Mouse (Mus musculus): ENCODE data around the gene Espn. TPM values are rescaled to one million over a fixed set of nuclear protein-coding genes. Genes with fewer than 3 reads are reported as not detected.

The Espn gene
- total and polyA plus RNA-seq, 3 experiments, result 4.3 to 48.0 (median 9.3) TPM

GRCm38 (mm10) chr4:152182205-152182604 lies 30.0 kb upstream of the Espn start:
- DNase-seq (ENCODE audit: low spot score) (no peak), ATAC-seq (ENCODE audit: extremely low read depth, insufficient number of reproducible peaks, low FRiP score, poor library complexity, severe bottlenecking) (no peak)
- Histone ChIP-seq H3K4me1 (ENCODE audit: insufficient read depth, low read depth, low read length) (peaks cover 69% of the 10 kb centered on the region), H3K9me3 (replicated peaks) (no peaks in the 10 kb centered on the region), H3K27me3 (ENCODE audit: insufficient read depth, low read length) (no peaks in the 10 kb centered on the region), H3K36me3 (replicated peaks) (peaks cover 54% of the 10 kb centered on the region), H3K4me3 (ENCODE audit: low read depth, low read length) (no peak overlapping the region)
- TF ChIP-seq TAL1 (conservative IDR thresholded peaks at IDR 0.05; ENCODE audit: low read depth, low read length), result no peak
- no peak for TF ChIP-seq CTCF (IDR thresholded peaks at IDR 0.05; ENCODE audit: low read depth, low read length)
- TF ChIP-seq POLR2AphosphoS5 (IDR thresholded peaks at IDR 0.05; ENCODE audit: insufficient replicate concordance, low read depth, low read length), result no peak
- TF ChIP-seq GATA2 (IDR thresholded peaks at IDR 0.05; ENCODE audit: borderline replicate concordance, low read depth, low read length), result no peak
- TF ChIP-seq GATA1 (IDR thresholded peaks at IDR 0.05; ENCODE audit: borderline replicate concordance, low read length), result no peak

GRCm38 (mm10) chr4:152179946-152180660 lies 27.9 kb upstream of the Espn start:
- ATAC-seq (ENCODE audit: extremely low read depth, insufficient number of reproducible peaks, low FRiP score, poor library complexity, severe bottlenecking), result no peak
- no peak for DNase-seq (ENCODE audit: low spot score)
- H3K27me3 ChIP-seq (ENCODE audit: insufficient read depth, low read length), result no peaks in the 10 kb centered on the region
- no peak for TF ChIP-seq POLR2AphosphoS5 (IDR thresholded peaks at IDR 0.05; ENCODE audit: insufficient replicate concordance, low read depth, low read length)
- no peak for TF ChIP-seq GATA2 (IDR thresholded peaks at IDR 0.05; ENCODE audit: borderline replicate concordance, low read depth, low read length)
- no peak for TF ChIP-seq CTCF (IDR thresholded peaks at IDR 0.05; ENCODE audit: low read depth, low read length)
- no peak for TF ChIP-seq TAL1 (conservative IDR thresholded peaks at IDR 0.05; ENCODE audit: low read depth, low read length)
- no peak for TF ChIP-seq GATA1 (IDR thresholded peaks at IDR 0.05; ENCODE audit: borderline replicate concordance, low read length)
- peak overlapping the region; percentile 10; the same call in 1 of the 2 replicates for H3K4me3 ChIP-seq (ENCODE audit: low read depth, low read length)
- H3K9me3 ChIP-seq (replicated peaks), result no peaks in the 10 kb centered on the region
- H3K36me3 ChIP-seq (replicated peaks), result peaks cover 46% of the 10 kb centered on the region
- peaks cover 67% of the 10 kb centered on the region for H3K4me1 ChIP-seq (ENCODE audit: insufficient read depth, low read depth, low read length)

GRCm38 (mm10) chr4:152178916-152179705 lies 26.9 kb upstream of the Espn start:
- ATAC-seq (ENCODE audit: extremely low read depth, insufficient number of reproducible peaks, low FRiP score, poor library complexity, severe bottlenecking), result no peak
- Histone ChIP-seq H3K27me3 (ENCODE audit: insufficient read depth, low read length) (no peaks in the 10 kb centered on the region), H3K36me3 (replicated peaks) (peaks cover 41% of the 10 kb centered on the region), H3K4me1 (ENCODE audit: insufficient read depth, low read depth, low read length) (peaks cover 58% of the 10 kb centered on the region), H3K9me3 (replicated peaks) (no peaks in the 10 kb centered on the region), H3K4me3 (ENCODE audit: low read depth, low read length) (peak overlapping the region; percentile 87)
- DNase-seq (ENCODE audit: low spot score), result no peak
- TF ChIP-seq CTCF (IDR thresholded peaks at IDR 0.05; ENCODE audit: low read depth, low read length), result no peak
- TF ChIP-seq TAL1 (conservative IDR thresholded peaks at IDR 0.05; ENCODE audit: low read depth, low read length), result no peak
- no peak for TF ChIP-seq POLR2AphosphoS5 (IDR thresholded peaks at IDR 0.05; ENCODE audit: insufficient replicate concordance, low read depth, low read length)
- TF ChIP-seq GATA2 (IDR thresholded peaks at IDR 0.05; ENCODE audit: borderline replicate concordance, low read depth, low read length), result no peak

GRCm38 (mm10) chr4:152178344-152178864 lies 26.2 kb upstream of the Espn start:
- Histone ChIP-seq H3K9me3 (replicated peaks) (peaks cover 3% of the 10 kb centered on the region), H3K36me3 (replicated peaks) (peaks cover 34% of the 10 kb centered on the region), H3K4me1 (ENCODE audit: insufficient read depth, low read depth, low read length) (peaks cover 58% of the 10 kb centered on the region), H3K27me3 (ENCODE audit: insufficient read depth, low read length) (no peaks in the 10 kb centered on the region), H3K4me3 (ENCODE audit: low read depth, low read length) (peak overlapping the region; percentile 87)
- TF ChIP-seq CTCF (IDR thresholded peaks at IDR 0.05; ENCODE audit: low read depth, low read length), result no peak
- no peak for TF ChIP-seq GATA2 (IDR thresholded peaks at IDR 0.05; ENCODE audit: borderline replicate concordance, low read depth, low read length)
- no peak for TF ChIP-seq GATA1 (IDR thresholded peaks at IDR 0.05; ENCODE audit: borderline replicate concordance, low read length)
- TF ChIP-seq TAL1 (conservative IDR thresholded peaks at IDR 0.05; ENCODE audit: low read depth, low read length), result no peak
- no peak for TF ChIP-seq POLR2AphosphoS5 (IDR thresholded peaks at IDR 0.05; ENCODE audit: insufficient replicate concordance, low read depth, low read length)
- DNase-seq (ENCODE audit: low spot score), result no peak
- ATAC-seq (ENCODE audit: extremely low read depth, insufficient number of reproducible peaks, low FRiP score, poor library complexity, severe bottlenecking), result no peak

DNA sequence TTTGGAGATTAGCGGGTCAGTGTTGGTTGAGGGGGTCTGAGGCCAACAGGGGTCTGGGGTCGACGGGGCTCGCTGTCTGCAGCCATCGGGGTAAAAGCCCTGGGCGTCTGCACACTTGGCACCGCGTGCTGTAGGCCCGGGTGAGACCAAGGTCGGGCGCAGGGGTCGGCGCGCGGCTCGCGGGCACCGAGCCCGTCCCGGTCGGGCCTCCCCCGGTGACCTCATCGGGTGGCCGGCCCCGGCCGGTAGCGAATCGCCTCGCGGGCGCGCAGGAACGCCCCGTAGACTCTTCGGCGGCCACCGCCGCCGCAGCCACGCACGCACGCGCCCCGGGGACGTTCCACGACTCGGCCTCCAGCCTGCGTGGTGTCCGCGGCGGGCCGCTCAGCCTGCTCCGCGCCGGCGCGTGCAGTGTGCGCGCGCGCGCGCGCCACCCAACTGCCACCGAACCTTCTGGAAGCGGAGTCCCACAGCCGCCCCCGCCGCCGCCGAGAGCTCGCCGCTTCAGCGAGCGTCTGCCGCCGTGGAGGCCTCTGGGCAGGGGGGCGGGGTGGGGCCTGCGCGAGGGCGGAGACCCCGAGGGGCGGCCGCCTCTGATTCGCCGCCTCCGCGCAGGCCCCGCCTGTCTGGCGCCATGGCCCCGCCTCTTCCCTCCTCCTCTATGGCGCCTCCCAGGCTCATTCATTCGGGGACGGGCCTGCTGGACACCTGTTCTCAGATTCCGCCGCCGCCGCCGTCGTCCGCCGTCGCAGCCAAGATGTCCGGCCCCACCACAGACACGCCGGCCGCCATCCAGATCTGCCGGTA lies 25.6 kb upstream of the Espn start, which contains the start of gene Acot7:
TSS of gene Acot7 (plus strand) at position 598 of the 807 bp plus-strand sequence.
- Histone ChIP-seq H3K36me3 (replicated peaks) (peaks cover 30% of the 10 kb centered on the region), H3K4me1 (ENCODE audit: insufficient read depth, low read depth, low read length) (peaks cover 58% of the 10 kb centered on the region), H3K4me3 (ENCODE audit: low read depth, low read length) (peak within 1 kb of the TSS; percentile 87), H3K9me3 (replicated peaks) (peaks cover 4% of the 10 kb centered on the region), H3K27me3 (ENCODE audit: insufficient read depth, low read length) (no peaks in the 10 kb centered on the region)
- DNase-seq (ENCODE audit: low spot score), result peak; percentile 95
- peak; percentile 70 for ATAC-seq (ENCODE audit: extremely low read depth, insufficient number of reproducible peaks, low FRiP score, poor library complexity, severe bottlenecking)
- TF ChIP-seq GATA2 (IDR thresholded peaks at IDR 0.05; ENCODE audit: borderline replicate concordance, low read depth, low read length), result no peak
- TF ChIP-seq GATA1 (IDR thresholded peaks at IDR 0.05; ENCODE audit: borderline replicate concordance, low read length), result no peak
- TF ChIP-seq POLR2AphosphoS5 (IDR thresholded peaks at IDR 0.05; ENCODE audit: insufficient replicate concordance, low read depth, low read length), result no peak
- TF ChIP-seq CTCF (IDR thresholded peaks at IDR 0.05; ENCODE audit: low read depth, low read length), result no peak
- no peak for TF ChIP-seq TAL1 (conservative IDR thresholded peaks at IDR 0.05; ENCODE audit: low read depth, low read length)

Measured in G1E (cell line).